Mouse (Mus musculus): ENCODE results near the gene Cops7a. TPM values are rescaled to one million over a fixed set of nuclear protein-coding genes. Genes with fewer than 3 reads are reported as not detected.

Cops7a gene
- polyA plus RNA-seq (2012; ENCODE audit: low replicate concordance) = 25.6 and 40.3 TPM in 2 replicates

GRCm38 (mm10) chr6:124965088-124965719 lies at the start of gene Cops7a:
Gene Cops7a (minus strand): TSS chr6:124965538.

GRCm38 (mm10) chr6:125009129-125009180 lies 43.6 kb upstream of the Cops7a start, which contains the start of gene Zfp384:
Gene Zfp384 (plus strand): TSS chr6:125009145.

GRCm38 (mm10) chr6:124996551-124997501 lies 31.5 kb upstream of the Cops7a start, which contains the start of gene Pianp:
Gene Pianp (plus strand): TSS chr6:124996694.

GRCm38 (mm10) chr6:124930754-124931524 lies 34.4 kb downstream of the Cops7a start, which contains the start of gene Mlf2:
Gene Mlf2 (plus strand): TSS chr6:124931386.

GRCm38 (mm10) chr6:124919695-124920317 lies 45.5 kb downstream of the Cops7a start, which contains the start of gene Ptms:
Gene Ptms (minus strand): TSS chr6:124920103.

GRCm38 (mm10) chr6:124911533-124912218 lies 53.7 kb downstream of the Cops7a start, which contains the start of gene Lag3:
Gene Lag3 (minus strand): TSS chr6:124911705.

Other genes starting within 250 kb of the Cops7a start
- gene Ptpn6, start 226.8 kb downstream of the Cops7a start, polyA plus RNA-seq (2012; ENCODE audit: low replicate concordance) = 35.0 and 59.4 TPM in 2 replicates
- gene Grcc10, start 224.2 kb downstream of the Cops7a start, polyA plus RNA-seq (2012; ENCODE audit: low replicate concordance) = 14.7 and 16.6 TPM in 2 replicates
- gene Gm45234, start 209.5 kb downstream of the Cops7a start, polyA plus RNA-seq (2012; ENCODE audit: low replicate concordance) = 6.5 and 9.2 TPM in 2 replicates
- gene Atn1, start 209.0 kb downstream of the Cops7a start, polyA plus RNA-seq (2012; ENCODE audit: low replicate concordance) = 34.5 and 35.4 TPM in 2 replicates
- gene Eno2, start 195.9 kb downstream of the Cops7a start, polyA plus RNA-seq (2012; ENCODE audit: low replicate concordance) = 0.11 and 0.80 TPM in 2 replicates
- not detected in 2 replicates for gene Lrrc23, start 185.8 kb downstream of the Cops7a start, polyA plus RNA-seq (2012; ENCODE audit: low replicate concordance)
- 6.3 and 9.8 TPM in 2 replicates for gene Spsb2, start 156.9 kb downstream of the Cops7a start, polyA plus RNA-seq (2012; ENCODE audit: low replicate concordance)
- gene Tpi1, start 151.2 kb downstream of the Cops7a start, polyA plus RNA-seq (2012; ENCODE audit: low replicate concordance) = 16.7 and 65.2 TPM in 2 replicates
- gene Usp5, start 136.1 kb downstream of the Cops7a start, polyA plus RNA-seq (2012; ENCODE audit: low replicate concordance) = 22.3 and 54.7 TPM in 2 replicates
- 62.0 and 80.4 TPM in 2 replicates for gene Cdca3, start 136.0 kb downstream of the Cops7a start, polyA plus RNA-seq (2012; ENCODE audit: low replicate concordance)
- not detected in 2 replicates for gene Gnb3, start 125.3 kb downstream of the Cops7a start, polyA plus RNA-seq (2012; ENCODE audit: low replicate concordance)
- 1.2 and 1.6 TPM in 2 replicates for gene P3h3, start 107.8 kb downstream of the Cops7a start, polyA plus RNA-seq (2012; ENCODE audit: low replicate concordance)
- gene Gpr162, start 101.6 kb downstream of the Cops7a start, polyA plus RNA-seq (2012; ENCODE audit: low replicate concordance) = 0.41 and 1.1 TPM in 2 replicates
- gene Cd4, start 77.3 kb downstream of the Cops7a start, polyA plus RNA-seq (2012; ENCODE audit: low replicate concordance) = 8.6 and 14.1 TPM in 2 replicates
- gene Lag3, start 53.8 kb downstream of the Cops7a start, polyA plus RNA-seq (2012; ENCODE audit: low replicate concordance) = 15.5 and 17.2 TPM in 2 replicates
- 272 and 614 TPM in 2 replicates for gene Ptms, start 45.4 kb downstream of the Cops7a start, polyA plus RNA-seq (2012; ENCODE audit: low replicate concordance)
- 197 and 222 TPM in 2 replicates for gene Mlf2, start 34.2 kb downstream of the Cops7a start, polyA plus RNA-seq (2012; ENCODE audit: low replicate concordance)
- gene Pianp, start 31.2 kb upstream of the Cops7a start, polyA plus RNA-seq (2012; ENCODE audit: low replicate concordance) = 16.7 and 36.1 TPM in 2 replicates
- gene Zfp384, start 43.6 kb upstream of the Cops7a start, polyA plus RNA-seq (2012; ENCODE audit: low replicate concordance) = 40.4 and 66.4 TPM in 2 replicates
- gene Ing4, start 74.2 kb upstream of the Cops7a start, polyA plus RNA-seq (2012; ENCODE audit: low replicate concordance) = 8.1 and 12.1 TPM in 2 replicates
- 7.7 and 14.0 TPM in 2 replicates for gene Acrbp, start 84.2 kb upstream of the Cops7a start, polyA plus RNA-seq (2012; ENCODE audit: low replicate concordance)
- 1.7 and 4.5 TPM in 2 replicates for gene Lpar5, start 102.4 kb upstream of the Cops7a start, polyA plus RNA-seq (2012; ENCODE audit: low replicate concordance)
- gene Chd4, start 130.4 kb upstream of the Cops7a start, polyA plus RNA-seq (2012; ENCODE audit: low replicate concordance) = 91.9 and 132 TPM in 2 replicates
- 22.6 and 92.7 TPM in 2 replicates for gene Nop2, start 166.4 kb upstream of the Cops7a start, polyA plus RNA-seq (2012; ENCODE audit: low replicate concordance)
- gene Iffo1, start 179.7 kb upstream of the Cops7a start, polyA plus RNA-seq (2012; ENCODE audit: low replicate concordance) = 34.4 and 64.4 TPM in 2 replicates
- 448 and 5,359 TPM in 2 replicates for gene Gapdh, start 200.9 kb upstream of the Cops7a start, polyA plus RNA-seq (2012; ENCODE audit: low replicate concordance)
- gene Ncapd2, start 226.2 kb upstream of the Cops7a start, polyA plus RNA-seq (2012; ENCODE audit: low replicate concordance) = 140 and 215 TPM in 2 replicates
- 134 and 154 TPM in 2 replicates for gene Mrpl51, start 226.3 kb upstream of the Cops7a start, polyA plus RNA-seq (2012; ENCODE audit: low replicate concordance)

Measured in leukemia stem cell, adult 10-12 weeks (primary cell).